Mouse (Mus musculus) retina, embryonic 14.5 days (tissue): Measurements from ENCODE around the gene Gm36028.

Source experiments
- DNase-seq: peaks from one replicate; pipeline ENCODE4 v3.0.0-alpha.2; 2015; ENCODE audit warnings: low spot score

Gm36028 gene

DNA sequence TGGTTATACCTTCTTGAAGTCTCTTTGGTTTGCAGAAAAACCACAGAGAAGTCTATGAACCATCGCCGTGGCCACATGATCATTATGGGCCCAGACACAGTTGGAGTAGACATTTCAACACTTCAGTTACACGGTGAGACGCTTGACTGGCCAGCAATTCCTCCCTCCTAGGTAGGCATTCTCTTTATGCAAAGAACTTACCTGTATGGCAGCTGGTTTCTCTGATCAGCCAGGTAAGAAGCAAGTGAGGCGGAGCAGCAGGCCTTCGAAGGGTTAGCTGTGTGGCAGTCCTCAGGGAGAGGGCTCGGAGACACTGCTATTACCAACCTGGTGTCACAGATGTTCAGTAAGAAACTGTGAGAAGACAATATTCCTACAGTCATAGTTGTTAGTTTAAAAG, 733 bp downstream of the Gm36028 start:
- no peak for DNase-seq

DNA sequence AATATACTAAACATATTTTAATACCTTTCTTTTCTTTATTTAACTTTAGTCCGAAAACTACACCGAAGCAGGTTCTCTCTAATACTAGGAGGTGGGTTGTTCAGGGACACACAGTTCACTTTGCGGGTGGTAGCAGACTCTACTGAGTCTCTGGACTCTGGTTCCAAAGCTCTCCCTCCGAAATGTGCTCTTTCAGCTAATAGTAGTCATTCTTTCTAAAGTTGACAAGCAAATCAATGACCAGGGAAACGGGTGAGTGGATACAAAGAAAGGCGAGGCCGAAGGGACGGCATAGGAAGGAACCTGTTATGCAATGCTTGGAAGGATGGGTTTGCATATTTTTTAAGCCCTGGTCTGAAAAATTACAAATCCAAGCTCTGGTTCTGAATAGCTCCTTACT, 3.5 kb downstream of the Gm36028 start:
- no peak for DNase-seq

DNA sequence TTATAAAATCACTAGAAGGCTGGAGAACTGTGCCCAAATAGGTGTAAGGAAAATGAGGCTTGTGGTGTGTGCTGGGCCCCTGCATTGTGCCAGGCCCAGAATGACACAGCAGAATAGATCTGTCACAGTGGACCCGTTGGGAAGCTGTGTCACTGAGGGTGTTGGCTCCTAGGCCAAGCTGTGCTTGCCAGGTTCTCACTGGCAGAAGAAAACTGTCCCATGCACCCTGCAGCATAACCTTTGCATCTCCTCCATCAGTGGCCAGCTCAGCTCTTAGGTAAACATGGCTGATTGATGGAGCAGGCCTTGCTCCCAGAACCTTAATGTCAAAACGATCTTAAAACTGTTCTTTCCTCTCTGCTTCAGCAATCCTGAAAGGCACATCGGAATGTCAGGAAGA, 4.6 kb downstream of the Gm36028 start:
- DNase-seq = no peak

DNA sequence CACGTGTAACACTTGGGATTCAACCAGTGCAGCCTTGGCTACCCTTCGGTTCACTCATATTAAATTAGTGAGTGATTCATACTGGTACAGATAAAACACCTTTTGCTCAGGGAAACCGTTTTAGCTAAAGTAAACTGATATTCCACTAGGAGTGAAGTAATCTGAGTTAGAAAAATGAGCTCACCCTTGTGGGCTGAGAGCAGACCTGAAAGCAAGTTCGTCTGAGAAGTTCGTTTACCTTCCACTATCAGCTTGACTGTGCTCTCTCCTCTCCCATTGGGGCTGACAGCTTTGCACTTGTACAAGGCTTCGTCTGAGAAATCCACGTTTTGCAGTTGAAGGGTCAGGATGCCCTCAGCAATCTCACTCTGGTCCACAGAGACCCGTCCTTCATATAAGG, 5.4 kb downstream of the Gm36028 start:
- no peak for DNase-seq

DNA sequence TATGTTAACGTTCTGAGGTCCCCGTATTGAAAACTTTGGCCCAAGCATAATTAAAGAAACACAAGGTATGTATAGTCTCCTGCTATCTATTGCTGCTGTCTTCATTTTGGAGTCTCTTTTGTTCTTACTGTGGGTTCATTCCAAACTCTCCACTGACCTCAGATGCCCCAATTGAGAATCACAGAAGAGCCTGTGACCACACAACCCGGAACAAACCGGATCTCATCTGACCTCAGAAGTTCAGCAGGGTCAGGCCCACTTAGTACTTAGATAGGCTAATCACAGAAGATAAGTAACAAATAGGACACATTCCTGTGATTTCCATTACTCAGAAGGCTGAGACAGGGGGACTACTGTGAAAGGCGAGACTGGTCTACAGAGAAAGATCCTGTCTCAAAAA, 6.4 kb downstream of the Gm36028 start:
- DNase-seq = no peak

DNA sequence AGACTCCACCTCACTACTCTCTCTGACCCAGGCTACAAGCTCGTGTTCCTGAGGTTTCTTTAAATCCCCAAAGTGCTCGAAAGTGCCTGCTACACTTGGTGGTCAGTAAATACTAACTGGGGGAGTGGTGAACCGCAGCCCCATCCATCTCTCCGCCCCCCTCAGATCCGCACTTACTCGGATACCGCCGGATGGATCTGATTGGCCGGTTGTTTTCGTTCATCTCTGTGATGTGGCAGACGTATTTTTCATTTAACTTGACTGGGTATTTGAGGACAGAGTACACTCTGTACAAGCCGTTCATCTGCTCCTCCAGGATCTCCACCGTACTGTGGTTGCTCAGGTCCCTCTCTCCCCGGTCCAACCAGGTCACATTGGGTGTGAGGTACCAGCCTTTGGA, 6.9 kb downstream of the Gm36028 start:
- no peak for DNase-seq

DNA sequence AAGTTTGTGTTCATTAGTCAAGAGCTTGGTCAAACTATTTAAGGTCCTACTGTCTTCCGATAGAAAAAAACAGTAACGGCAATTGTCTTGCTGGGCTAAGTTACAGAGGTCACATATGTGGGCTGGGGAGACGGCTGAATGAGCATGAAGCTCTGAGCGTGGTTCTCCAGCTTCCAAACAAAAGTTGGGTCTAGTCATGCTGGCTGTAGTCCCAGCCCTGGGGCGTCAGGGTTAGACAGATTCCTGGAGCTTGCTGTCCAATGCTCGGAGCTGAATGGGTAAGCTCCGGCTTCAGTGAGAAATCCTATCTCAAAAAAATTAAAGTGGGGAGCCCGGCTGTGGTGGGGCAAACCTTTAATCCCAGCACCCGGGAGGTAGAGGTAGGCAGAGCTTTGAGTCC, 7.7 kb downstream of the Gm36028 start:
- no peak for DNase-seq

DNA sequence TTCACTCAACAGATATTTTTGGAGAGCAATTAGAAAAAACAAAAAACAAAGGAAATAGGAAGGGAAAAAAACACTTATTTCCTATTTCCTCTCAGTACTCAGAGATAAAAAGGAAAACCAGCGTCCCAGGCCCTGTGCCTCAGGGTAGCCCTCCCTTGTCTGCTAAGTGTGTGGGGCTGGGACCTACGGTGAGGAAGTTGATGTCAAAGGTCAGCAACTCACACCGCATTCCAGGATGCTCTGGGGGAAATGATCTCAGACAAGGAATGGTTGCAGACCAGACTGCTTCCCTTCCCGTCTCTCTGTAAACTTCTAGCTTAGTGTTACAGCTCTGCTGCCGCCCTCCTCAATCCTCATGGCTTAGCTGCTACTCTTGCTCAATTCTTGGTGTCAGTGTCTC, 9.6 kb downstream of the Gm36028 start:
- DNase-seq = no peak

DNA sequence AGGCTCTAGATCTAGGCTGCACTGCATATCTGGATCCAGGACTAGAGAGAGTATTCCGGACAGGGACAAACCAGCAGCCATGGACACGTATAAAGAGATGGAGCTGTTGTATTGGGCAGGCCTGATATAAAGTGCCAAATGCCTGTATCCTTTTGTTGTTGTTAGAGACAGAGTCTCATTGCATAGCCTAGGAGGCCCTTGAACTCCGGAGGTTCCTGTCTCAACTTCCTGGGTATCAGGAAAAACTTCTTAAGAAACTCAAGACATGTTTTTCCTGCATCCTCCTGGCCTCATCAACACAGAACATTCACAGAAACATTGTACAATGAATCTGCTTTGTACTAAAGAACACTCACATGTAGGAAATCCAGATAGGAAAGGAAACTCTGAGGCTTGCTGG, 13.9 kb downstream of the Gm36028 start:
- DNase-seq = no peak

DNA sequence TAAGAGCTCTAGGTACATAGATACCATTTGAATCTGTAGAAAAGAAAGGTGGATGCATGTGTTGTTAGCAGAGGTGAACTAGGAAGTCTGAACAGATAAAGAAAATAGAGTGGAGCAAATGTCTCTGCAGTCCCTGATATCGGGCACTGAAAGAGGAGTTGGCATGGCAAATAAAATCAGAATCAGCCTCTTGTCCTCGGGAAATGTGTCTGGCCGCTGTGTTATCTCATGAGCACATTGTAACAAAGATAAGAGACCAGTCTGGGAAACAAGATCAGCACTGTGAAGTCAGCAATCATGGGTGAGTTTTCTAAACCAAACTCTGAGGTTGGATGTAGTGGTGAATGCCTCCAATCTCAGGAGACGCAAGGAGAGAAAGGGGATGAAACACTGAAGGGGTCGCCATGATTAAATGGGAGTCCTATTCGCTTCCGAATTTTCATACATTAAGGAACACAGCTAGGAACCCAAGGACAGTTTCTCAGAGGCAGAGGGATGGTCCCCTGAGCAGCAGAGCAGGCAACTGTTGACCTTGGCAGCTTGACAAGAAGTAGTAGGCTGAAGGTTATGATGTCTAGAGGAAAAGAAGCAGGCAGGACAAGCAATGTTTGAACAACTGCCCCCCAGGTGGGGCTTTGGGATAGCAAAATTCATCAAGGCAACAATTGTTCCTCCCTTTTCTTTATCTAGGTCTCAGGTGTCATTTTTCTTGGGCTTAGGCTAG, 15.6 kb downstream of the Gm36028 start:
- no peak for DNase-seq

DNA sequence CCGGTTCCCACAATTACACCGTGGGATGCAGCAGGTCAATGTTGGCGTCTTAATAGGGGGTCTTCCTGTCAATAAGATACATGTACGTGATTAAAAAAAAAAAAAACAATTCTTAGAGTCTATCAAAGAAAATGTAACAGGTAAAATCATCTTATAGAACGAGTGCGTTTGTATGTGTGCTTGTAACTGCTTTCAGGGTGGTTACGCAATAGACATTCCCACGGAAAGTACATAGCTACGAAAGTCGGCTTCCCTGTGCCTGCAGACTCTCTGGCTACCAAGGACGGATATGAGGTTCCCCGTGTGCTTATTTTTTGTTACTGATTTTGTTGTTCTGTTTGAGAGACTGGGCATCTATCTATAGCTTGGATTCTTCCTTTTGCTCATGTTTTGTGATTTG, 17.2 kb downstream of the Gm36028 start:
- DNase-seq = no peak

DNA sequence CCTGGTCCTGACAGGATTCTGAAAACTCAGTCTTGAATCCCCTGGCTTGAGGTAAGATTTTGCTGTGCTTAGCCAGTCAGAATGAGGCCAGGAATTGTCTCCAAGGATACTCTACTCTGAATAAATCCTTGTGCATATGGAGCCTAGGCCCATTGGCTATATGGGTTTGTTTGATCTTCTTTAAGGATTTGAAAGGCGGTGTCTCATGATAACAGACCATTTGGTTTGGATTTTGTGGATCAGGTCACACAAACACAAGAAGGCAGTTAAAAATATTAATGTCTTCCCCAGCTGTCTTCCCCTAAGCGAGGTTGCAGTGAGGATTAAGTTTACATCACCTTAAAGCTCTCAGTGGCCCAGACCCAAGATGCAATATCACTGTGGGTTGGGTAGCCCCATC, 18.5 kb downstream of the Gm36028 start:
- no peak for DNase-seq

DNA sequence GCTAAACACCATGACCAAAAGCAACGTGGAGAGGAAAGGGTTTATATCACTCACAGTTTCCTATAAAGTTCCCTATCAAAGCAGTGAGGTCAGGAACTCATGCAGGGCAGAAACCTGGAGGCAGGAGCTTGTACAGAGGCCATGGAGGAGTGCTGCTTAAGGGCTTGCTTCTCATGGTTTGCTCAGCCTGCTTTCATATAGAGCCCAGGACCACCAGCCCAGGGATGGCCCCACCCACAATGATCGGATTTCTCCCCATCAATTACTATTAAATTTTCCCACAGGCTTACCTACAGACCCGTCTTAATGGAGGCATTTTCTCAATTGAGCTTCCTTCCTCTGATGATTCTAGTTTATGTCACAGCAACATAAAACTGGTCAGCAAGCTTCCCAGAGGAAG, 23.4 kb downstream of the Gm36028 start:
- DNase-seq = no peak

DNA sequence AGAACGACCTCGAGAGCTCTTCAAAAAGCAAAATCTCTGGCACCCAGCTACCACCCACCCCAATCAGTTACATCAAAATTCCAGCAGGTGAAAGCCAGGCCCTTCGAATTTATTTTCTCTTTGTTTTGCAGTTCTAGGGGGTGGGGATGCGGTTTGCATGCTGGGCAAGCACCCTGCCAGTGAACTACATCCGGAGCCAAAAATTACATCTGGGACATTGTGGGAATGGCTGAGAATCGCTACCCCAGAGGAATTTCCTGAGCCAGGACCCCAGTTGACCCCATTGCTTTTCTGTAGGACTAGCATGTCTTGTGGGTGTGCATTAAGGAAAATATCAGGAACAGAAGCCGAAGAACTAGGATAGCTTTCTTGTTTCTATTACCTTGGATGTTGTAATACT, 29.9 kb downstream of the Gm36028 start:
- no peak for DNase-seq

DNA sequence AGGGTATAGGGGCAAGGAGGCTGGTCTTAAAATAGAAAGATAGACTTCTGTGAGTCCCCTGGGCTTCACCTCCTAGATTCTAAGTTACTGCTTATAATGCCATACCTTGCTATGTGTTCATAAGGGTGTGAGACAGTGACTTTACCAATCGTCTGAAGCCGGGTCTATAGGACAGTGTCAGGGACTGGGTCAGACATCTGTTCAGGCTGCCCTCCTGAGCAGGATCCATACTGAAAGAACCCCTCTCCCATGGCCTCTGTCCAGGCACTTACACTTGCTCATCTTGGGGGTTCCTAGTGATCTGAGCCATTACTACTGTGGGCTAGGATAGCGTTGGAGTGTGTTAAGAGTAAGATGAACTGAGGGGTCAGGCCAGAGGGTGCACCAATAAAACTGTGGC, 34.7 kb downstream of the Gm36028 start:
- DNase-seq = no peak

DNA sequence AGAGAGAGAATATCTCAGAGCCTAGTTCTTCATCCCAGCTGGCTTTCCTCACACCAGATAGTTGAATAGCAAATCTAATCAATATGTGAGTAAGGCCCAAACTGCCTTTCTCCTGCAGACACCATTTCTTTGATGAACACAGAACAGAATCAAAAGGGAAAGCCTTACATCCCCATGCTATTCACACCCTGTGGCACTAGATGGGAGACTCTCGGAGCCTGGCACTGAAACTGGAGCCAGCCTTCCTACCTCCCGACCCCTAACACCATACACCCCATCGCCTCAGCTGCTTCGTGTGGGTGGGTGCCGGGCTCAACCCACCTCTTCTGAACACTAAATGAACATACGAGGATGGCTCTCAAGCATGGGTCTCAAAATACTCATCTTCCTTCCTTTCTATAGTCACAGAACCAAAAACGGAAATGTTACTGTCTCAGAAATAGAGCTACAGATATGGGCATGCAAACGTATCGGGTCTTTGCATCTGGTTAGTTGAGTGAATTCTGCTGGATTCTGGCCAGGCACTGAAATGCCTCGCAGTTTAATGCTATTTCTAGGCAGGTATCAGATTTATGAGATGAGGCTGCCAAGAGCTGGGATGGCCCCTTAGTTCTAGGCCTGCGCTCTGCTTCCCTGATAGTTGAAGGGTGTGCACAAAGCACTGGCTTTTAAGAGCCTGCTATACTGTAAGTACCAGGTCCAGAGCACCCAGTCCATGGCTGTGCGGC, 36.0 kb downstream of the Gm36028 start:
- no peak for DNase-seq

DNA sequence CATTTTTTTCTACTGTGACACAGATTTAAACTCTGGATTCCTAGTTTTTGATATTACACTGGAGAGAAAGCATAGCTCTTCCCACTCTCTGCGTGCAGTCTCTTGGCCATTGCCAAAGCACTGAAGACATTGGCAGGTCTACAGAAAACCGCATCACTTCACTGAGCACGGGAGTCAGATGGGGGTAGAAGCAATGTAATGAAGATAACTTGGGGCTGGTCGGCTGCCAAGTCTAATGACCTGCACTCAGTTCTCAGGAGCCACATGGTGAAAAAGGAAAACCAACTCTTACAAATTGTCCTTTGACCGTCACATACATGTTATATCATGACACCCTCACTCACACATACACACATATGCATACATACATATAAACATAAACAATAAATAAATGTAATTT, 37.0 kb downstream of the Gm36028 start:
- DNase-seq = no peak

DNA sequence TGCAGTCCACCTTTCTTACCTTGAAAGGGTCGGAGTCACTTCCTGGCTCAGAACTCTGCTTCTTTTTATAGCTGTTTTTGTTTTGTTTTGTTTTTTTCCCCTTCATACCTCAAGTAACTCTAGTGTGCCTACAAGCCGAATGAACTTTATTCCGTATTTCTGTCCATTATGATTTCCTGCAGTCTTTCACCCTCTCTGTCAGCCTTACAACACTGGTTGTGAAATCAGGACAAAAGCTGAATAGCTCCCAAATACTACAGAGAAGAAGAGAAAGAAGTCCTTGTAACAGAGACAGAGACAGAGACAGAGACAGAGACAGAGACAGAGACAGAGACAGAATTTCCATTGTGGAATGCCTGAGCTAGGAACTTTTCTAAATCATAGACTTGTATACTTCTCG, 43.0 kb downstream of the Gm36028 start:
- no peak for DNase-seq

DNA sequence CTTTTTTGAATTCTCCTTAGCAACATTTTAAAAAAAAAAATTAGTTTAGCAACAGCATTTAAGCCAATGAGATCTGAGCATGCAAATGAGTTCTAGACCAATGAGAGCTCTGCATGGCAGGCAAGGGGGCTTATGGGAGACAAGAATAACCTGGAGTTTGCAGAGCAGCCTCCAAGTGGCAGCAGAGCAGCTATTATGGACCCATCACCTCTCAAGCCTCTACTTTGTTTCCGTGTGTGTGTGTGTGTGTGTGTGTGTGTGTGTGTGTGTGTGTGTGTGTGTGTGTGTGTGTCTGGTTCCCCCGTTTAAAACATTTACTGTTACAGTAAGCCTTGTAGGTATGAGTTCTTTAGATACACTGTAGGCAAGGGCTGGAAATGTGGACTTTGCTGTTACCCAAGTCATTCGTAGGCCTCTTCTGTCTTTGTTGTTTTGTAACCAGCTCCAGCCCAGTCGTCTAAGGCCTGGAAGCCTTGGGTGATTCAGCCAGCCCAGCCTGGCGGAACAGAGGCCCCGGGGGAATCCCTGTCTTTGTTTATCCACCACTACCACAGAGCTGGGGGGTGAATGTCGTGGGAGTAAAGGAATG, 46.5 kb downstream of the Gm36028 start:
- peak; percentile 79 for DNase-seq

DNA sequence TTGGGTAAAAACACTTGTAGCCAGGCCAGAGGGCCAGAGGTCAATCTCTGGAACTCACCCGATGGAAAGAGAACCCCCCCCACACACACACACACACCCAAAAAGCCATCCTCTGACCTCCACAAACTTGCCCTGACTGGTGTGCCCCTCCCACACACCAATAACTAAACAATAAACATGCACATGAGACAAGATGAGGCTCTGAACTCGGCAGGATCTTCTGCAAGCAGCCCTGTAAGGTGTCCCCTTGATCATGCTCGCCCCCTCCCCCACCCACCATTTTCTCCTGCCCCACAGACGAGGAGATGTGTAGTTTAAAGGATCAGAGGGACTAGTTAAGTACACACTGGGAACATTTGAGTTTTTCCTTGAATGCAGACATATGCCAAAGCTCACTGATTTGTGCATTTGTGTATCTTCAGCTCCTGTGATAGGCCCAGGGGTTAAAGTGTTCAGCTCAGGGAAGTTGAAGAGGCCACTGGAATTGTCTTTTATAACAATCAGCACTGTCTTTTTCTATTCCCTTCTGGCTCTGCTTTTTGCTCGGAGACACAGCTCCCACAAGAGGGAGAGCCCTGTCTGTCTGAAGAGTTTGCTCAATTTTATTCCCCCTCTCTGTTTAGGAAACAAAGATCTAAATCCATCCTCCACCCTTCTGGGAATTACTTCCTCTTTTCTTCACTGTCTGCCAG, 47.1 kb downstream of the Gm36028 start:
- DNase-seq = no peak

DNA sequence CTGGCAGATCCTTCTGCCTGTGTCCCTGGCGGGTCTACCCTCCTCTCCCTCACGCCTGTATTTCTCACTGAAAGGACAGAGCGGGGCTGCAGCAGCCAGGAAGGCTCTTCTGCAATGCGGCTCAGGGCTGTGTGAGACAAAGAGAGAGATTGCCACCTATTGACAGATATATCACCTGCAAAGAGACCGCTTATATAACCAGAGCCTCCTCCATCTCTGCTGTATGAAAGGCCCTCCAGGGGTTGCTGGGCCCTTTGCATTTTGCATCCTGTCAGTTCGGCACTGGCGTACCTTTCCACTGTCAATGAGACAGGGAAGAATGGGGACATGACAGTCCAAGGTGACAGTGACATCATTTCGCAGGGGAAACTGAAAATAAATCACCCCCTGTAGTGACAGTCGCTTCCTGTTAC, 48.5 kb downstream of the Gm36028 start:
- peak; percentile 41 for DNase-seq

DNA sequence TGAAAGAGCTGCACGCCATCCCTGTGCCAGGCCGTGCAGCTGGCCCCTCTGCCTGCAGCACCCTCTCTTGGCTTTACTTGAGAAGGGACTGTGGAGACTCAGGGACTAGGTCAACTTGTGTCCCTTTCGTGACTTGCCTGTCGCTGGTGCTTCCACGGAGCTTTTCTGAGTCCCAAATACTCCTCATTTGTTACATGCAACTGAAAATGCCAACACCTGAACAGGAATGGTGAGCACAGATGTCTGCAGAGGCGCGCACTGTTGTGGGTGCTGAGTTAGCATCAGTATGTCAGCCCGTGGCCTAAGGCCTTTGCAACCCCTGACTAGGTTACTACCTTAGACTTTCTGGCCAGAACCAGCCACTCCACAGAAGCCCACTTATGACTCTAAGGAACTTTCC, 49.1 kb downstream of the Gm36028 start:
- DNase-seq = no peak

DNA sequence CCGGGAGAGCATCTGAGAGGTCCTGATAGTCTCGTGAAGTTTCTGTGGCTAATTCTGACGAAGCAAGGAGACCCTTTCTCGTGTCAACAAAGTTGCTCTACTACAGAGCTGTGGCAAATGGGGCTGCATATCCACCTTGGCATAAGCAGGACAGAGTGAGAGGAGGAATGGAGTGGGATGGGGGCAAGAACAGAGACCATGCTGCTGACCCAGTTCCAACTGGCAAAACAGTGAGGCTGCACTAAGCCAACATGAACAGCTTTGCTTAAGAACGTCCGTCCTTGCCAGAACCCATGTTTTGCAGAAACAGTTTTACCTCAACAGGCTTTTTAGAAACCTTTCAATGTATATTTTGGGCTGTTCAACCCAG, 51.3 kb downstream of the Gm36028 start:
- no peak for DNase-seq
